Mouse (Mus musculus) brain, adult 2 months (tissue): ENCODE measurements around the gene Prkd1.
A peak's percentile ranks its signal among the peaks of the same experiment; 100 is the strongest.
"Not testable (repeated sequence)": the region's sequence is repeated elsewhere in the genome, so short reads cannot be mapped to it uniquely, and the experiment has no call there.

ENCODE experiments used
- DNase-seq: peaks from one replicate; pipeline ENCODE4 v3.0.0; 2011; ENCODE audit warnings: low read depth, low spot score

Prkd1 gene

GRCm38 (mm10) chr12:50648671-50649541 lies at the start of gene Prkd1:
TSS of gene Prkd1 (minus strand) at chr12:50649098.
- peak; percentile 27 for DNase-seq

GRCm38 (mm10) chr12:50697492-50697891 lies 48.6 kb upstream of the Prkd1 start:
- DNase-seq, result peak; percentile 79

- peak; percentile 16 for DNase-seq
Measured at GRCm38 (mm10) chr12:50648176-50648670, 675 bp downstream of the Prkd1 start.

GRCm38 (mm10) chr12:50646857-50647256 lies 2.0 kb downstream of the Prkd1 start:
- DNase-seq, result no peak

- no peak for DNase-seq
Measured at GRCm38 (mm10) chr12:50642671-50643070, 6.2 kb downstream of the Prkd1 start.

- no peak for DNase-seq
Measured at GRCm38 (mm10) chr12:50640171-50640570, 8.7 kb downstream of the Prkd1 start.

GRCm38 (mm10) chr12:50634436-50634835 lies 14.5 kb downstream of the Prkd1 start:
- DNase-seq, result no peak

- not testable (repeated sequence) for DNase-seq
Measured at GRCm38 (mm10) chr12:50626100-50626499, 22.8 kb downstream of the Prkd1 start.

GRCm38 (mm10) chr12:50624175-50624574 lies 24.7 kb downstream of the Prkd1 start:
- peak; percentile 37 for DNase-seq

GRCm38 (mm10) chr12:50615852-50616251 lies 33.0 kb downstream of the Prkd1 start:
- no peak for DNase-seq

- DNase-seq, result peak; percentile 37
Measured at GRCm38 (mm10) chr12:50614341-50614740, 34.6 kb downstream of the Prkd1 start.

GRCm38 (mm10) chr12:50606703-50607500 lies 42.0 kb downstream of the Prkd1 start:
- DNase-seq, result no peak

- no peak for DNase-seq
Measured at GRCm38 (mm10) chr12:50599370-50599769, 49.5 kb downstream of the Prkd1 start.

GRCm38 (mm10) chr12:50598053-50598988 lies 50.6 kb downstream of the Prkd1 start:
- peak; percentile 69 for DNase-seq

- peak; percentile 42 for DNase-seq
Measured at GRCm38 (mm10) chr12:50597467-50597866, 51.4 kb downstream of the Prkd1 start.

GRCm38 (mm10) chr12:50595777-50596176 lies 53.1 kb downstream of the Prkd1 start:
- DNase-seq, result no peak

- peak; percentile 39 for DNase-seq
Measured at GRCm38 (mm10) chr12:50594506-50594905, 54.4 kb downstream of the Prkd1 start.

- DNase-seq, result no peak
Measured at GRCm38 (mm10) chr12:50593481-50593880, 55.4 kb downstream of the Prkd1 start.

GRCm38 (mm10) chr12:50588137-50588761 lies 60.6 kb downstream of the Prkd1 start:
- no peak for DNase-seq

GRCm38 (mm10) chr12:50565198-50565597 lies 83.7 kb downstream of the Prkd1 start:
- DNase-seq, result no peak

- DNase-seq, result no peak
Measured at GRCm38 (mm10) chr12:50560536-50560935, 88.4 kb downstream of the Prkd1 start.
